Mouse (Mus musculus): Measurements from ENCODE around the gene Tars. TPM values are rescaled to one million over a fixed set of nuclear protein-coding genes. Genes with fewer than 3 reads are reported as not detected.

Tars gene
- polyA plus RNA-seq, 1 experiment from 2014 or later, result 70.3 TPM

DNA sequence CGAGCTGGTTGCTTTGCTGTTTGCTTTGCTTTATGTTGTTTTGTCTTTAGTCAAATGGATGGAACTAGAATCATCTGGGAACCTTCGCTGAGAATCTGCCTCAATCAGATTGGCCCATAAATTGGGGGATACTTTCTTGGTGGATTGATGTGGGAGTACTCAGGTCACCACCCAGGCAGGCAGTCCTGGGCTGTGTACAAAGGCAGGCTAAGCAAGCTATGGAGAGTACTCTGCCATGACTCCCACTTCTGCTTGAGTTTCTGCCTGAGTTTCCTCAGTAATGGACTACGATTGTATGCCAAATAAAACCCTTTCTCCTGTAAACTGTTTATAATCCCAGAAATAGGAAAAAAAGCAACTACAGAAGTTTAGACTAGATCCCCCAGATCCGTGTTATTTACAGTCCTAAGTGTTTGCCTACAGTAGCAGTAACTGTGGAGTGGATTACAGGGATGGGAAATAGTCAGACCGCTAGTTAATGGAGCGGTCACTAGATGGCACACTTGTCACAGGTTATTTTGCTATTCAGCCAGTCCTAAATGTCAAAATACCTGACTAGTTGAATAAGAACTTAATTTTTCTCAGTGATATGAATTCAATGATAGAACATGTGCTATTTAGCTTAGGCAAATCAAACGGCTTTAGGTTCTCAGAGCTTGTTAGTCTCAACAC lies 8.8 kb upstream of the Tars start:
- Histone ChIP-seq H3K4me3 (ENCODE audit: low read depth, low read length) (no peak overlapping the region), H3K36me3 (ENCODE audit: insufficient read depth) (no peaks in the 10 kb centered on the region), H3K27me3 (ENCODE audit: insufficient read depth, low read length) (no peaks in the 10 kb centered on the region), H3K4me2 (no peak overlapping the region), H3K9ac (no peak overlapping the region), H3K4me1 (ENCODE audit: insufficient read depth) (no peaks in the 10 kb centered on the region), H3K9me3 (ENCODE audit: low read depth, low read length) (no peaks in the 10 kb centered on the region), H3K27ac (ENCODE audit: low read depth) (no peak overlapping the region)
- ATAC-seq (ENCODE audit: insufficient read depth) (no peak; the same call in 1 of the 2 replicates), DNase-seq (peak; percentile 90)
- 30% methylated on average over 7 of the region's 7 CpGs for whole genome bisulfite sequencing
- TF ChIP-seq CTCF (IDR thresholded peaks at IDR 0.05; ENCODE audit: low read depth), result peak; percentile 71

- WGBS, result 8% methylated on average over 8 of the region's 8 CpGs
- TF ChIP-seq CTCF (IDR thresholded peaks at IDR 0.05; ENCODE audit: low read depth), result peak; percentile 87
- peak; percentile 92 for DNase-seq
- Histone ChIP-seq H3K9ac (no peak overlapping the region), H3K4me3 (ENCODE audit: low read depth, low read length) (no peak overlapping the region), H3K27me3 (ENCODE audit: insufficient read depth, low read length) (no peaks in the 10 kb centered on the region), H3K4me2 (no peak overlapping the region), H3K4me1 (ENCODE audit: insufficient read depth) (no peaks in the 10 kb centered on the region), H3K36me3 (ENCODE audit: insufficient read depth) (no peaks in the 10 kb centered on the region), H3K9me3 (ENCODE audit: low read depth, low read length) (no peaks in the 10 kb centered on the region), H3K27ac (ENCODE audit: low read depth) (no peak overlapping the region)
- peak; percentile 38; the same call in 1 of the 2 replicates for ATAC-seq (ENCODE audit: insufficient read depth)
These were observed 7.9 kb upstream of the Tars start for GRCm38 (mm10) chr15:11407381-11407780.

- H3K9ac ChIP-seq, result no peak overlapping the region
- ATAC-seq (ENCODE audit: insufficient read depth), result no peak
- H3K4me3 ChIP-seq (ENCODE audit: low read depth, low read length), result no peak overlapping the region
- no peaks in the 10 kb centered on the region for H3K4me1 ChIP-seq (ENCODE audit: insufficient read depth)
- H3K9me3 ChIP-seq (ENCODE audit: low read depth, low read length), result no peaks in the 10 kb centered on the region
- 32% methylated on average over 9 of the region's 9 CpGs for WGBS
- no peaks in the 10 kb centered on the region for H3K27me3 ChIP-seq (ENCODE audit: insufficient read depth, low read length)
- DNase-seq, result peak; percentile 62
- TF ChIP-seq CTCF (IDR thresholded peaks at IDR 0.05; ENCODE audit: low read depth), result peak; percentile 55
- no peak overlapping the region for H3K27ac ChIP-seq (ENCODE audit: low read depth)
- no peak overlapping the region for H3K4me2 ChIP-seq
- H3K36me3 ChIP-seq (ENCODE audit: insufficient read depth), result no peaks in the 10 kb centered on the region
These were observed 7.3 kb upstream of the Tars start for GRCm38 (mm10) chr15:11406769-11407168.

GRCm38 (mm10) chr15:11398676-11399350 lies 652 bp downstream of the Tars start:
- no peak for TF ChIP-seq CTCF (IDR thresholded peaks at IDR 0.05; ENCODE audit: low read depth)

GRCm38 (mm10) chr15:11396421-11396820 lies 3.0 kb downstream of the Tars start:
- Histone ChIP-seq H3K4me1 (ENCODE audit: insufficient read depth) (no peaks in the 10 kb centered on the region), H3K9me3 (ENCODE audit: low read depth, low read length) (no peaks in the 10 kb centered on the region), H3K36me3 (ENCODE audit: insufficient read depth) (peaks cover 41% of the 10 kb centered on the region), H3K27me3 (ENCODE audit: insufficient read depth, low read length) (no peaks in the 10 kb centered on the region), H3K9ac (no peak overlapping the region), H3K27ac (ENCODE audit: low read depth) (no peak overlapping the region), H3K4me2 (no peak overlapping the region), H3K4me3 (ENCODE audit: low read depth, low read length) (no peak overlapping the region)
- DNase-seq (no peak), ATAC-seq (ENCODE audit: insufficient read depth) (no peak)
- no peak for TF ChIP-seq CTCF (IDR thresholded peaks at IDR 0.05; ENCODE audit: low read depth)
- 89% methylated on average over 6 of the region's 6 CpGs for WGBS

More at GRCm38 (mm10) chr15:11398676-11399350, 652 bp downstream of the Tars start:
- DNase-seq, result peak; percentile 4
- H3K4me1 ChIP-seq (ENCODE audit: insufficient read depth), result no peaks in the 10 kb centered on the region
- WGBS, result 4% methylated on average over 10 of the region's 10 CpGs
- H3K4me3 ChIP-seq (ENCODE audit: low read depth, low read length), result peak overlapping the region; percentile 82
- ATAC-seq (ENCODE audit: insufficient read depth), result no peak
- H3K9me3 ChIP-seq (ENCODE audit: low read depth, low read length), result no peaks in the 10 kb centered on the region
- peak overlapping the region; percentile 79 for H3K9ac ChIP-seq
- no peaks in the 10 kb centered on the region for H3K27me3 ChIP-seq (ENCODE audit: insufficient read depth, low read length)
- peaks cover 17% of the 10 kb centered on the region for H3K36me3 ChIP-seq (ENCODE audit: insufficient read depth)
- H3K4me2 ChIP-seq, result peak overlapping the region; percentile 66
- peak overlapping the region; percentile 36; the same call in 1 of the 2 replicates for H3K27ac ChIP-seq (ENCODE audit: low read depth)

DNA sequence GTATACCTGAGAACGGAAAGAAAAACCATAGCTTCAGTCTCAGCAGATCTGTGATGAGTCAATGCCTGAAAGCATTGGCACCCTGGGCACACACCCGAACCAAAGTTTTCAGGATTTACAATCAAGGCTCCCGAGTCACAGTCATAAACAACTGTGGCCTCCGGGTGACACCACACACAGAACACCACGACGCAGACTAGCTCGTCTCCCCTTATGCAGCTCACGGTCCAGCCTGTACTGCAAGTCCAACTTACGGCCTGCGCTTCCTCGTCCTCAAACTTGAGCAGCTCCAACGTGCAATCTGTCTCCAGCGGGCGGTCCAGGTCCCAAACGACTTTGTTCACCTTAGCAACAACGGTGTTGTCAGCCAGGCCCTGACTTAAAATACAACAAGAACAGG lies 6.6 kb downstream of the Tars start:
- TF ChIP-seq CTCF (IDR thresholded peaks at IDR 0.05; ENCODE audit: low read depth), result no peak
- H3K27me3 ChIP-seq (ENCODE audit: insufficient read depth, low read length), result no peaks in the 10 kb centered on the region
- H3K4me1 ChIP-seq (ENCODE audit: insufficient read depth), result no peaks in the 10 kb centered on the region
- ATAC-seq (ENCODE audit: insufficient read depth) (no peak), DNase-seq (no peak)
- no peak overlapping the region for H3K4me3 ChIP-seq (ENCODE audit: low read depth, low read length)
- peaks cover 76% of the 10 kb centered on the region for H3K36me3 ChIP-seq (ENCODE audit: insufficient read depth)
- no peak overlapping the region for H3K4me2 ChIP-seq
- no peaks in the 10 kb centered on the region for H3K9me3 ChIP-seq (ENCODE audit: low read depth, low read length)
- H3K9ac ChIP-seq, result no peak overlapping the region
- H3K27ac ChIP-seq (ENCODE audit: low read depth), result no peak overlapping the region
- WGBS, result 93% methylated on average over 16 of the region's 16 CpGs

DNA sequence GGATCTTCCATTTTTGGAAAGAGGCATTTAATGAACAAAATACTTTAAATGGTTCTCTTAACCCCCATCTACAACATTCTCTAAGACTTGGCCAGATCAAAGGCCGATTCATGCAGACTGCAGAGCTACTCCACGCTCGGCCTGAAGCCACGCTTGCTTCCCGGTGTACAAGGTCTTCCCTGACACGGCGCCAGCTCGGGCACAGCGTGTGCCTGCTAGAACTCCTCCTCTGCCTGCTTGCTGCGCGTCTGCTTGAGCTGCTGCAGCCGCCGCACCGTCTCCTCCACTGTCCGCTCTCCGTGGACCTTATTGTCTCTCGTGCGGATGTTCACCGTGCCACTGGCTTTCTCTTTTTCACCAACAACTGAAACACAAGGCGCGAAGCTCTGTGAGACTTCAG lies 15.7 kb downstream of the Tars start:
- DNase-seq (no peak), ATAC-seq (ENCODE audit: insufficient read depth) (no peak)
- Histone ChIP-seq H3K4me3 (ENCODE audit: low read depth, low read length) (no peak overlapping the region), H3K9me3 (ENCODE audit: low read depth, low read length) (no peaks in the 10 kb centered on the region), H3K27ac (ENCODE audit: low read depth) (no peak overlapping the region), H3K4me1 (ENCODE audit: insufficient read depth) (no peaks in the 10 kb centered on the region), H3K4me2 (no peak overlapping the region), H3K9ac (no peak overlapping the region), H3K27me3 (ENCODE audit: insufficient read depth, low read length) (no peaks in the 10 kb centered on the region), H3K36me3 (ENCODE audit: insufficient read depth) (peaks cover 67% of the 10 kb centered on the region)
- no peak for TF ChIP-seq CTCF (IDR thresholded peaks at IDR 0.05; ENCODE audit: low read depth)
- 95% methylated on average over 21 of the region's 21 CpGs for WGBS

Measured in lung, embryonic 14.5 days (tissue).